Mouse (Mus musculus) kidney, adult 2 months (tissue): ENCODE measurements around the gene Tnfrsf9. TPM values are rescaled to one million over a fixed set of nuclear protein-coding genes. Genes with fewer than 3 reads are reported as not detected.
"Not testable (repeated sequence)": the region's sequence is repeated elsewhere in the genome, so short reads cannot be mapped to it uniquely, and the experiment has no call there.

Experiments used
- DNase-seq: peaks from one replicate; pipeline ENCODE4 v3.0.0; 2021
- H3K27ac ChIP-seq: fragments of 200-500 bp; 2 replicates; pipeline ENCODE4 v1.5.1; 2012; ENCODE audit warnings: low read depth, low read length, control low read depth, inconsistent platforms; ENCODE audit not compliant: insufficient read depth
- H3K27me3 ChIP-seq: fragments of 200-500 bp; replicated peaks from 2 replicates; pipeline ENCODE4 v1.6.1; 2012; ENCODE audit warnings: mild to moderate bottlenecking, moderate library complexity, low read length, inconsistent platforms; ENCODE audit not compliant: control insufficient read depth, insufficient read depth
- H3K36me3 ChIP-seq: fragments of 200-500 bp; 2 replicates; pipeline ENCODE4 v1.6.1; 2012; ENCODE audit warnings: mild to moderate bottlenecking, moderate library complexity, low read length, inconsistent platforms; ENCODE audit not compliant: control insufficient read depth, insufficient read depth
- H3K4me1 ChIP-seq: fragments of 200-500 bp; 2 replicates; pipeline ENCODE4 v1.6.1; 2011; ENCODE audit warnings: low read length; ENCODE audit not compliant: control insufficient read depth, insufficient read depth
- H3K4me3 ChIP-seq: fragments of 200-500 bp; 2 replicates; pipeline ENCODE4 v1.5.1; 2011; ENCODE audit warnings: mild to moderate bottlenecking, low read depth, low read length, control low read depth; ENCODE audit not compliant: insufficient read depth
- CTCF ChIP-seq: fragments of 200-500 bp; conservative IDR thresholded peaks from 2 replicates; pipeline ENCODE4 v1.5.1; 2011; ENCODE audit warnings: low read depth, mild to moderate bottlenecking, control low read depth, low read length, moderate library complexity, mixed read lengths; ENCODE audit not compliant: insufficient read depth, insufficient read length
- POLR2A ChIP-seq: fragments of 200-500 bp; IDR thresholded peaks from one replicate; pipeline ENCODE4 v1.6.1; 2011; ENCODE audit warnings: low read depth, low read length, control low read depth
- WGBS: fragments of 180-500 bp; shearing (Covaris S2); methylation state at CpG from one replicate; pipeline ENCODE4 v1.1.7; 2018; 5-methylcytosine and 5-hydroxymethylcytosine counted together
- polyA plus RNA-seq: library from polyadenylated mRNA; depleted of rRNA; stranded (reverse); fragments of >200 nt; gene quantifications from 2 replicates; pipeline ENCODE4 v1.2.3, GENCODE M21; 2012

The Tnfrsf9 gene
- polyA plus RNA-seq, 1 experiment = 0.86 TPM

GRCm38 (mm10) chr4:150903091-150903742 is 11.1 kb upstream of the Tnfrsf9 start:
- Histone ChIP-seq H3K27ac (peak overlapping the region; percentile 90), H3K4me1 (peaks cover 39% of the 10 kb centered on the region), H3K36me3 (peaks cover 3% of the 10 kb centered on the region), H3K27me3 (no peaks in the 10 kb centered on the region), H3K4me3 (no peak overlapping the region)
- WGBS = 62% methylated on average over 14 of the region's 14 CpGs
- TF ChIP-seq POLR2A (no peak), CTCF (no peak)
- DNase-seq = peak; percentile 92

- no peak for TF ChIP-seq CTCF
- TF ChIP-seq POLR2A = no peak
- Histone ChIP-seq H3K27me3 (no peaks in the 10 kb centered on the region), H3K4me1 (peaks cover 25% of the 10 kb centered on the region), H3K4me3 (no peak overlapping the region), H3K36me3 (peaks cover 3% of the 10 kb centered on the region), H3K27ac (peak overlapping the region; percentile 20; the same call in 1 of the 2 replicates)
- no peak for DNase-seq
- 67% methylated on average over 8 of the region's 8 CpGs for WGBS
Observed at GRCm38 (mm10) chr4:150907099-150907498, 7.3 kb upstream of the Tnfrsf9 start.

- H3K27me3 ChIP-seq, DNase-seq, H3K36me3 ChIP-seq, H3K4me3 ChIP-seq: not testable (repeated sequence)
- 73% methylated on average over 5 of the region's 5 CpGs for WGBS
- 0 out of 2 replicates have a peak, but pooled peaks have one; percentile 19 for TF ChIP-seq CTCF
- Histone ChIP-seq H3K4me1 (peaks cover 17% of the 10 kb centered on the region), H3K27ac (peak overlapping the region; percentile 48)
Observed at GRCm38 (mm10) chr4:150908512-150908911, 5.8 kb upstream of the Tnfrsf9 start.

GRCm38 (mm10) chr4:150909451-150910156 is 4.8 kb upstream of the Tnfrsf9 start:
- H3K27ac ChIP-seq = peak overlapping the region; percentile 93
- TF ChIP-seq POLR2A = peak; percentile 67
- TF ChIP-seq CTCF = peak; percentile 27; the same call in 1 of the 2 replicates
- under 1% methylated on average over 56 of the region's 56 CpGs for WGBS
- H3K27me3 ChIP-seq = no peaks in the 10 kb centered on the region
- peak overlapping the region; percentile 72 for H3K4me3 ChIP-seq
- peaks cover 3% of the 10 kb centered on the region for H3K36me3 ChIP-seq
- peaks cover 13% of the 10 kb centered on the region; the same call in 1 of the 2 replicates for H3K4me1 ChIP-seq
- DNase-seq = peak; percentile 98

- WGBS = 85% methylated on average over 19 of the region's 19 CpGs
- TF ChIP-seq POLR2A = no peak
- no peak for TF ChIP-seq CTCF
- Histone ChIP-seq H3K4me1 (peaks cover 18% of the 10 kb centered on the region; the same call in 1 of the 2 replicates), H3K4me3 (peak overlapping the region; percentile 3; the same call in 1 of the 2 replicates), H3K27ac (peak overlapping the region; percentile 69), H3K27me3 (no peaks in the 10 kb centered on the region), H3K36me3 (peaks cover 3% of the 10 kb centered on the region)
- DNase-seq = no peak
Observed at GRCm38 (mm10) chr4:150910164-150910951, 4.0 kb upstream of the Tnfrsf9 start.

- Histone ChIP-seq H3K4me1 (peaks cover 18% of the 10 kb centered on the region; the same call in 1 of the 2 replicates), H3K4me3 (peak overlapping the region; percentile 88), H3K36me3 (no peaks in the 10 kb centered on the region), H3K27ac (peak overlapping the region; percentile 96), H3K27me3 (no peaks in the 10 kb centered on the region)
- no peak for DNase-seq
- 10% methylated on average over 12 of the region's 12 CpGs for WGBS
- TF ChIP-seq CTCF = no peak
- no peak for TF ChIP-seq POLR2A
Observed at GRCm38 (mm10) chr4:150913743-150914142, 619 bp upstream of the Tnfrsf9 start.
